Mouse (Mus musculus) urinary bladder, postnatal 36 days (tissue): ENCODE results near the gene Nlrp6.
"Not testable (repeated sequence)": the region's sequence is repeated elsewhere in the genome, so short reads cannot be mapped to it uniquely, and the experiment has no call there.

Experiments used
- DNase-seq, 2 experiments: peaks; one replicate each; pipeline ENCODE4 v3.0.0; 2022; ENCODE audit warnings: low spot score in 2 of 2, mixed read lengths in 1 of 2

Gene Nlrp6

GRCm38 (mm10) chr7:140949824-140950530, 29.3 kb downstream of the Nlrp6 start, which contains the start of gene Ifitm5:
Gene Ifitm5 (minus strand): TSS chr7:140950291.
- DNase-seq: no peak

GRCm38 (mm10) chr7:140951051-140951450, 30.3 kb downstream of the Nlrp6 start:
- no peak for DNase-seq

GRCm38 (mm10) chr7:140951765-140952164, 31.1 kb downstream of the Nlrp6 start:
- DNase-seq: no peak

GRCm38 (mm10) chr7:140952441-140952840, 31.7 kb downstream of the Nlrp6 start:
- DNase-seq: no peak

GRCm38 (mm10) chr7:140953133-140953532, 32.4 kb downstream of the Nlrp6 start:
- DNase-seq: no peak

GRCm38 (mm10) chr7:140953800-140954732, 33.4 kb downstream of the Nlrp6 start:
- no peak for DNase-seq

- no peak for DNase-seq
Measured at GRCm38 (mm10) chr7:140954733-140955071, 34.0 kb downstream of the Nlrp6 start.

GRCm38 (mm10) chr7:140955342-140955741, 34.6 kb downstream of the Nlrp6 start:
- DNase-seq: no peak

- peak; percentile 72 to 86 for DNase-seq
Measured at GRCm38 (mm10) chr7:140955758-140956555, 35.3 kb downstream of the Nlrp6 start, which contains the start of the genes Gm45717 and Ifitm2. Gene Gm45717 (minus strand): TSS chr7:140955937. Gene Ifitm2 (minus strand): TSS chr7:140955987.

- no peak for DNase-seq
Measured at GRCm38 (mm10) chr7:140956556-140956869, 35.8 kb downstream of the Nlrp6 start.

GRCm38 (mm10) chr7:140959181-140959901, 38.6 kb downstream of the Nlrp6 start:
- DNase-seq: no peak

GRCm38 (mm10) chr7:140960026-140960425, 39.3 kb downstream of the Nlrp6 start:
- no peak for DNase-seq

GRCm38 (mm10) chr7:140961416-140961815, 40.7 kb downstream of the Nlrp6 start:
- DNase-seq: no peak

- no peak for DNase-seq
Measured at GRCm38 (mm10) chr7:140962733-140963132, 42.0 kb downstream of the Nlrp6 start.

GRCm38 (mm10) chr7:140966921-140967320, 46.2 kb downstream of the Nlrp6 start, which contains the start of gene Ifitm1:
Gene Ifitm1 (plus strand): TSS chr7:140967221.
- no peak for DNase-seq

GRCm38 (mm10) chr7:140967862-140968591, 47.3 kb downstream of the Nlrp6 start:
- DNase-seq: no peak

GRCm38 (mm10) chr7:140968710-140969109, 48.0 kb downstream of the Nlrp6 start:
- not testable (repeated sequence) for DNase-seq

- no peak for DNase-seq
Measured at GRCm38 (mm10) chr7:140970931-140971330, 50.2 kb downstream of the Nlrp6 start.

- DNase-seq: no peak
Measured at GRCm38 (mm10) chr7:140971479-140972171, 50.9 kb downstream of the Nlrp6 start.
